Mouse (Mus musculus): Measurements from ENCODE around the gene Exoc7. TPM values are rescaled to one million over a fixed set of nuclear protein-coding genes. Genes with fewer than 3 reads are reported as not detected.

Gene Exoc7
- polyA plus RNA-seq, 1 experiment: not detected

- TF ChIP-seq CTCF (IDR thresholded peaks at IDR 0.05; ENCODE audit: insufficient read depth, low read depth, low read length) (no peak), POLR2A (IDR thresholded peaks at IDR 0.05; ENCODE audit: insufficient read depth, low read depth, low read length) (no peak)
- WGBS: 92% methylated on average over 7 of the region's 7 CpGs
- Histone ChIP-seq H3K4me3 (ENCODE audit: insufficient read depth, low read depth, low read length) (no peak overlapping the region), H3K27ac (ENCODE audit: insufficient read depth, low read depth, low read length) (no peak overlapping the region), H3K4me1 (ENCODE audit: control insufficient read depth, insufficient read depth, low read length) (peaks cover 9% of the 10 kb centered on the region)
Observed at GRCm38 (mm10) chr11:116326963-116327603, 20.1 kb upstream of the Exoc7 start.

GRCm38 (mm10) chr11:116318719-116319659 lies 12.0 kb upstream of the Exoc7 start:
- Histone ChIP-seq H3K4me1 (ENCODE audit: control insufficient read depth, insufficient read depth, low read length) (peaks cover 5% of the 10 kb centered on the region), H3K27ac (ENCODE audit: insufficient read depth, low read depth, low read length) (no peak overlapping the region), H3K4me3 (ENCODE audit: insufficient read depth, low read depth, low read length) (peak overlapping the region; percentile 43)
- WGBS: 2% methylated on average over 41 of the region's 41 CpGs
- TF ChIP-seq POLR2A (IDR thresholded peaks at IDR 0.05; ENCODE audit: insufficient read depth, low read depth, low read length) (no peak), CTCF (IDR thresholded peaks at IDR 0.05; ENCODE audit: insufficient read depth, low read depth, low read length) (peak; percentile 97)

GRCm38 (mm10) chr11:116312359-116312758 lies 5.3 kb upstream of the Exoc7 start:
- TF ChIP-seq CTCF (IDR thresholded peaks at IDR 0.05; ENCODE audit: insufficient read depth, low read depth, low read length) (no peak), POLR2A (IDR thresholded peaks at IDR 0.05; ENCODE audit: insufficient read depth, low read depth, low read length) (no peak)
- 73% methylated on average over 8 of the region's 8 CpGs for WGBS
- H3K27ac ChIP-seq (ENCODE audit: insufficient read depth, low read depth, low read length): no peak overlapping the region
- no peak overlapping the region for H3K4me3 ChIP-seq (ENCODE audit: insufficient read depth, low read depth, low read length)
- 0 out of 2 replicates have a peak, but pooled peaks cover 2% of the 10 kb centered on the region for H3K4me1 ChIP-seq (ENCODE audit: control insufficient read depth, insufficient read depth, low read length)

GRCm38 (mm10) chr11:116311169-116311568 lies 4.1 kb upstream of the Exoc7 start:
- Histone ChIP-seq H3K4me3 (ENCODE audit: insufficient read depth, low read depth, low read length) (no peak overlapping the region), H3K4me1 (ENCODE audit: control insufficient read depth, insufficient read depth, low read length) (peaks cover 4% of the 10 kb centered on the region), H3K27ac (ENCODE audit: insufficient read depth, low read depth, low read length) (no peak overlapping the region)
- TF ChIP-seq POLR2A (IDR thresholded peaks at IDR 0.05; ENCODE audit: insufficient read depth, low read depth, low read length): no peak
- no peak for TF ChIP-seq CTCF (IDR thresholded peaks at IDR 0.05; ENCODE audit: insufficient read depth, low read depth, low read length)
- 38% methylated on average over 8 of the region's 8 CpGs for WGBS

GRCm38 (mm10) chr11:116309601-116310000 lies 2.6 kb upstream of the Exoc7 start:
- no peak overlapping the region for H3K4me3 ChIP-seq (ENCODE audit: insufficient read depth, low read depth, low read length)
- no peak overlapping the region for H3K27ac ChIP-seq (ENCODE audit: insufficient read depth, low read depth, low read length)
- 73% methylated on average over 3 of the region's 3 CpGs for WGBS
- TF ChIP-seq CTCF (IDR thresholded peaks at IDR 0.05; ENCODE audit: insufficient read depth, low read depth, low read length) (no peak), POLR2A (IDR thresholded peaks at IDR 0.05; ENCODE audit: insufficient read depth, low read depth, low read length) (no peak)
- H3K4me1 ChIP-seq (ENCODE audit: control insufficient read depth, insufficient read depth, low read length): peaks cover 7% of the 10 kb centered on the region

- TF ChIP-seq POLR2A (IDR thresholded peaks at IDR 0.05; ENCODE audit: insufficient read depth, low read depth, low read length) (no peak), CTCF (IDR thresholded peaks at IDR 0.05; ENCODE audit: insufficient read depth, low read depth, low read length) (no peak)
- H3K4me1 ChIP-seq (ENCODE audit: control insufficient read depth, insufficient read depth, low read length): peaks cover 7% of the 10 kb centered on the region
- no peak overlapping the region for H3K4me3 ChIP-seq (ENCODE audit: insufficient read depth, low read depth, low read length)
- H3K27ac ChIP-seq (ENCODE audit: insufficient read depth, low read depth, low read length): no peak overlapping the region
- 92% methylated on average over 12 of the region's 12 CpGs for WGBS
Observed at GRCm38 (mm10) chr11:116307762-116308531, 914 bp upstream of the Exoc7 start.

GRCm38 (mm10) chr11:116306126-116306982 lies 679 bp downstream of the Exoc7 start:
- H3K4me3 ChIP-seq (ENCODE audit: insufficient read depth, low read depth, low read length): peak overlapping the region; percentile 80

GRCm38 (mm10) chr11:116305423-116305822 lies 1.6 kb downstream of the Exoc7 start:
- TF ChIP-seq POLR2A (IDR thresholded peaks at IDR 0.05; ENCODE audit: insufficient read depth, low read depth, low read length) (no peak), CTCF (IDR thresholded peaks at IDR 0.05; ENCODE audit: insufficient read depth, low read depth, low read length) (no peak)
- Histone ChIP-seq H3K4me3 (ENCODE audit: insufficient read depth, low read depth, low read length) (no peak overlapping the region), H3K27ac (ENCODE audit: insufficient read depth, low read depth, low read length) (no peak overlapping the region), H3K4me1 (ENCODE audit: control insufficient read depth, insufficient read depth, low read length) (peaks cover 7% of the 10 kb centered on the region)
- WGBS: 96% methylated on average over 2 of the region's 2 CpGs

More at GRCm38 (mm10) chr11:116306126-116306982, 679 bp downstream of the Exoc7 start:
- peak overlapping the region; percentile 7; the same call in 1 of the 2 replicates for H3K27ac ChIP-seq (ENCODE audit: insufficient read depth, low read depth, low read length)
- peak; percentile 80 for TF ChIP-seq POLR2A (IDR thresholded peaks at IDR 0.05; ENCODE audit: insufficient read depth, low read depth, low read length)
- TF ChIP-seq CTCF (IDR thresholded peaks at IDR 0.05; ENCODE audit: insufficient read depth, low read depth, low read length): no peak
- 1% methylated on average over 53 of the region's 53 CpGs for WGBS
- H3K4me1 ChIP-seq (ENCODE audit: control insufficient read depth, insufficient read depth, low read length): peaks cover 7% of the 10 kb centered on the region

Measured in olfactory bulb, adult 2 months (tissue).